Mouse (Mus musculus): ENCODE data around the gene Fam222b.
A peak's percentile ranks its signal among the peaks of the same experiment; 100 is the strongest.

DNA sequence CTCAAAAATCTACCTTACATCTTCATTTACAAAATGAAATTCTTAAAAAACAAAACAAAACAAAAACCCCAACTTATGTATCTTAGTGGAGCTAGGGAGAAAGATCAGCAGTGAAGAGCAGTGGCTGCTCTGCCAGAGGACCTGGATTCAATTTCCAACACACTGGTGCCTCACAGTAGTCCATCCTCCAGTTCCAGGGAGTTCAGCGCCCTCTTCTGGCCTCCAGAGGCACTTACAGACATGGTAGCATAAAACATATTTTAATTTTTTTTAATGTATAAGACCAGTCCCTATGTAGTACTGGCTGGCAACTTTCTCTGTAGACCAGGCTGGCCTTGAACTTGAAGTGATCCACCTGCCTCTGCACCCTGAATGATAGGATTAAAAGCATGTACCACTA lies 56.7 kb downstream of the Fam222b start:
- peak; percentile 55; the same call in 1 of the 2 replicates for TF ChIP-seq CTCF (IDR thresholded peaks at IDR 0.05; ENCODE audit: insufficient read depth, low read length)
- TF ChIP-seq POLR2A (IDR thresholded peaks at IDR 0.05; ENCODE audit: borderline replicate concordance, extremely low read depth, low read depth, low read length) = no peak
